Mouse (Mus musculus) limb, embryonic 10.5 days (tissue): ENCODE results near the gene Hnrnpl. TPM values are rescaled to one million over a fixed set of nuclear protein-coding genes. Genes with fewer than 3 reads are reported as not detected.

ENCODE experiments used
- DNase-seq: peaks from one replicate; pipeline ENCODE4 v3.0.0-alpha.2; 2017; ENCODE audit warnings: low spot score
- H3K27ac ChIP-seq: fragments of 300-500 bp; sonication (generic); 2 replicates; pipeline ENCODE4 v1.5.1; 2016; ENCODE audit warnings: mild to moderate bottlenecking
- H3K27me3 ChIP-seq: fragments of 300-500 bp; sonication (generic); 2 replicates; pipeline ENCODE4 v1.6.1; 2016; ENCODE audit warnings: low read depth, mild to moderate bottlenecking; ENCODE audit not compliant: poor library complexity, severe bottlenecking
- H3K36me3 ChIP-seq: fragments of 300-500 bp; sonication (generic); 2 replicates; pipeline ENCODE4 v1.6.1; 2016; ENCODE audit warnings: mild to moderate bottlenecking, moderate library complexity
- H3K4me1 ChIP-seq: fragments of 300-500 bp; sonication (generic); 2 replicates; pipeline ENCODE4 v1.6.1; 2016
- H3K4me3 ChIP-seq: fragments of 300-500 bp; sonication (generic); 2 replicates; pipeline ENCODE4 v1.5.1; 2016; ENCODE audit warnings: mild to moderate bottlenecking, moderate library complexity
- H3K9me3 ChIP-seq: fragments of 300-500 bp; sonication (generic); replicated peaks from 2 replicates; pipeline ENCODE4 v1.6.1; 2016; ENCODE audit warnings: mild to moderate bottlenecking
- WGBS: fragments of 180-500 bp; shearing (Covaris S2); methylation state at CpG from one replicate; pipeline ENCODE4 v1.1.7; 2016; 5-methylcytosine and 5-hydroxymethylcytosine counted together
- polyA plus RNA-seq: library from polyadenylated mRNA; unstranded; fragments of >200 nt; fragmentation: Nextera tagmentation; extraction: Ambion mirVana; gene quantifications from 2 replicates; pipeline ENCODE4 v1.2.1, GENCODE M21; 2016

Hnrnpl gene
- polyA plus RNA-seq, 1 experiment from 2014 or later = 336 TPM

DNA sequence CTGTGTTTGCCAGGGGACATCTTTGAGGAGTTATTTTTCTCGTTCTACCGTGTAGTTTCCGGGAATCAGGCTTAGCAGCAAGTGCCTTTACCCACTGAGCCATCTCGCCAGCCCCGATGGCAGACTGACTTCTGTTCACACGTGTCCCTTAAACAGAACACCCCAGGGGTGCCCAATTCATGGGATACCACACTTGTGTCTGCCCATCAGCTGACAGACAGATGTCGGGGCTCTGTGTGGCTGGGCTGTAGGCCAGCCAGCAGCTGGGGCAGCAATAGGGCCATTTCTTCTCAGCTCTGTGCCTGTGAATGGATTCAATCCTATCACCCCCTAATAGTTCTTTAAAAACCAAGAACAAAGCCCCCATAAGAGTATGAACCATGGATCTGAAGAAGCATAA is 33.2 kb upstream of the Hnrnpl start:
- Histone ChIP-seq H3K9me3 (no peaks in the 10 kb centered on the region), H3K27me3 (no peaks in the 10 kb centered on the region), H3K4me3 (no peak overlapping the region; the same call in 1 of the 2 replicates), H3K27ac (no peak overlapping the region), H3K36me3 (peaks cover 48% of the 10 kb centered on the region), H3K4me1 (peaks cover 1% of the 10 kb centered on the region)
- DNase-seq = no peak
- 92% methylated on average over 7 of the region's 7 CpGs for WGBS

DNA sequence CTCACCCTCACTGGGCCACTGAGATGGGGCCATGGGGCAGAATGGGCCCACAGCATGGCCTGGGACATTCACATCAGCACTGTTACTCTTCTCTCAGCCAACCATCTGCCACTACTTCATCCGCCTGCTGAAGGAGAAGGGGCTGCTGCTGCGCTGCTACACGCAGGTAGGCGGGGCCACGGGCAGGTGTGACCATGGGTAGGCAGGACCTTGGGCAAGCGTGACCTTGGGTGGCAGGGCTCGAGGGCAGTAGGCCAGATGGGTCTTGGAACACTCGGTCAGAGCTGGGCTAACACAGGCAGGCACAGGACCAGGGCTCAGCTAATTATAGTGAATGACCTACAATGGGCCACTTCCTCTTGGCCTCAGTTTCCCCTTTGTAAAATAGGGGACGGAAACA is 29.5 kb upstream of the Hnrnpl start:
- H3K27me3 ChIP-seq = no peaks in the 10 kb centered on the region
- H3K27ac ChIP-seq = no peak overlapping the region
- DNase-seq = no peak
- no peaks in the 10 kb centered on the region for H3K9me3 ChIP-seq
- peaks cover 9% of the 10 kb centered on the region for H3K4me1 ChIP-seq
- H3K4me3 ChIP-seq = no peak overlapping the region
- WGBS = 77% methylated on average over 9 of the region's 9 CpGs
- H3K36me3 ChIP-seq = peaks cover 48% of the 10 kb centered on the region

- Histone ChIP-seq H3K9me3 (no peaks in the 10 kb centered on the region), H3K4me1 (peaks cover 9% of the 10 kb centered on the region), H3K27me3 (no peaks in the 10 kb centered on the region), H3K36me3 (peaks cover 40% of the 10 kb centered on the region), H3K27ac (no peak overlapping the region), H3K4me3 (no peak overlapping the region)
- WGBS = 50% methylated on average over 6 of the region's 6 CpGs
- DNase-seq = peak; percentile 90
These were observed 28.2 kb upstream of the Hnrnpl start for GRCm38 (mm10) chr7:28780067-28780658.

DNA sequence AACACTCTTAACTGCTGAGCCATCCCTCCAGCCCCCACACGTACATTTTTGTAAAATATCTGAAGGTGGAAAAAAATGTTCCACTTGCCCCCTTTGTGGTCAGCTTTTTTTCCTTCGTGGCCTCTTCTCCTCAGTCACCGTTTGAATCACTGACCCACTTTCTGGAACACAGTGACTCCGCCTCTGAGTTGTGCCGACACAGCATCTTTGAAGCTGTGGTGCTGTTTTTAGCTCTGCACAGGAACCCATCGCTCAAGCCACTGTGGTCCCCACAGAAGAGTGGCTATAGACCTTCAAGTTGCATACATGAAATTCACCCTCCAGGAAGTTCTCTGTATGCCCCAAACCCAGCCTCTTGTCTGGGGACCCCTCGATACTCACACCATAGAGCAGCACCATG is 27.5 kb upstream of the Hnrnpl start:
- peaks cover 9% of the 10 kb centered on the region for H3K4me1 ChIP-seq
- peaks cover 42% of the 10 kb centered on the region for H3K36me3 ChIP-seq
- H3K4me3 ChIP-seq = no peak overlapping the region
- H3K9me3 ChIP-seq = no peaks in the 10 kb centered on the region
- no peaks in the 10 kb centered on the region for H3K27me3 ChIP-seq
- no peak for DNase-seq
- H3K27ac ChIP-seq = no peak overlapping the region
- WGBS = 84% methylated on average over 7 of the region's 7 CpGs

DNA sequence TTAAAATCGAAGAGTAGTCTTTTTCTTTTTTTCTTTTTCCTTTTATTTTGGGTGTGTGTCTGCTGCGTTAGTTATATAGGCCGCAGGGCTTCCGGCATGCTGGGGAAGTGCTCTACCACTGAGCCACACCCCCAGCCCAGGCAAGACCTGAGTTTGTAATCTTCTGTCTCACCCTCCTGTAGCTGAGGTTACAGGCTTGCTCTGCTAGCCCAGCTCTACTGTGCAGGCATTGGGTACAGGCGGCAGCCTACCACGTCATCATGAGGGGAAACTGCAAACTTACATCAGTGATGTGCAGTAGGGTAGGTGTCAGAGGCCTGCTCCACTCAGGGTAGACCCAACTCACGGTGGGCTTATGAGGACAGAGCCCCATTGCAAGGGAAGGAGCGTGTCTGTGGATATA is 27.1 kb upstream of the Hnrnpl start:
- no peak overlapping the region for H3K27ac ChIP-seq
- DNase-seq = no peak
- peaks cover 9% of the 10 kb centered on the region for H3K4me1 ChIP-seq
- 92% methylated on average over 8 of the region's 8 CpGs for WGBS
- peaks cover 46% of the 10 kb centered on the region for H3K36me3 ChIP-seq
- H3K9me3 ChIP-seq = no peaks in the 10 kb centered on the region
- no peaks in the 10 kb centered on the region for H3K27me3 ChIP-seq
- no peak overlapping the region for H3K4me3 ChIP-seq

- WGBS = 72% methylated on average over 5 of the region's 5 CpGs
- peaks cover 34% of the 10 kb centered on the region for H3K4me1 ChIP-seq
- H3K27ac ChIP-seq = no peak overlapping the region
- H3K9me3 ChIP-seq = no peaks in the 10 kb centered on the region
- no peak overlapping the region for H3K4me3 ChIP-seq
- H3K27me3 ChIP-seq = no peaks in the 10 kb centered on the region
- DNase-seq = no peak
- peaks cover 45% of the 10 kb centered on the region for H3K36me3 ChIP-seq
These were observed 23.2 kb upstream of the Hnrnpl start for GRCm38 (mm10) chr7:28785161-28785560.

DNA sequence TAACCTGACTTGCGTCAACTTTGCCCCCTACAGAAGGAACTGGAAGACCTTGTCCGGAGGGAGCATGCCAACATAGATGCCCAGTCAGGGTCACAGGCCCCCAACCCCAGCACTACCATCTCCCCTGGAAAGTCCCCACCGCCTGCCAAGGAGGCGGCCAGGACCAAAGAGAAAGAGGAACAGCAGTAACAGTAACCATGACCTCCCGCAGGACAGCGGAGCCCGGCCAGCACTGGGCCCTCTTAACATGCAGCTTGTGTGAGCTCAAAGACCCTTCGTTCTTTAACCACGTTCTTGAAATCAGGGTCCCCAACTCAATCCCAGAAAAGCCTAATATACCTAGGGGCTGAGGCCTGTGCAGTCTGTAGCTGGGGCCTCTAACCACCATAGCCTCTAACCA is 20.5 kb upstream of the Hnrnpl start:
- Histone ChIP-seq H3K9me3 (no peaks in the 10 kb centered on the region), H3K27ac (0 out of 2 replicates have a peak overlapping the region, but pooled peaks have one; percentile 75), H3K4me1 (peaks cover 52% of the 10 kb centered on the region), H3K4me3 (no peak overlapping the region), H3K36me3 (peaks cover 41% of the 10 kb centered on the region), H3K27me3 (no peaks in the 10 kb centered on the region)
- 92% methylated on average over 9 of the region's 9 CpGs for WGBS
- no peak for DNase-seq

GRCm38 (mm10) chr7:28788307-28789195 is 19.8 kb upstream of the Hnrnpl start, which contains the start of gene Rinl:
TSS of gene Rinl (plus strand) at chr7:28788969.
- no peak for DNase-seq
- no peak within 1 kb of the TSS; the same call in 1 of the 2 replicates for H3K4me3 ChIP-seq
- H3K4me1 ChIP-seq = peaks cover 51% of the 10 kb centered on the region
- H3K27ac ChIP-seq = peak within 1 kb of the TSS; percentile 75
- no peaks in the 10 kb centered on the region for H3K9me3 ChIP-seq
- H3K27me3 ChIP-seq = no peaks in the 10 kb centered on the region
- 64% methylated on average over 5 of the region's 5 CpGs for WGBS
- peaks cover 34% of the 10 kb centered on the region for H3K36me3 ChIP-seq

DNA sequence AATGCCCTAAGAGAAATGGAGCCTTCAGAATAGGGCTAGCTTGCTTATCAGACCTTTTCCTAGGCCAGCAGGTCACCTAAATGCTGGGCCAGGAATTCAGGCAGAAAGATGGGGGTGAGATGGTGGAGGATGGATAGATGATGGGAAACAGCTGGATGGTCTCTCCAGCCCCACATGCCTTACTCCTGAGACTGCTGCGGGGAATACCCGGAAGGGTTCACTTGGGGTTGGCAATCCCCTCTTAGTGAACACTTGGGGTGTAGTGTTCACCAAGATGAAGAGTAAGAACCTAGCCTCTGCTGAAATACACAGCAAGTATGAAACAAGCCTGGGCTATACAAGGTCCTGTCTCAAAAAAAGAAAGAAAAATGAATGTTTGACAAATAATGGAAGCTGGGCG is 19.1 kb upstream of the Hnrnpl start:
- Histone ChIP-seq H3K4me3 (no peak overlapping the region; the same call in 1 of the 2 replicates), H3K36me3 (peaks cover 28% of the 10 kb centered on the region), H3K4me1 (peaks cover 51% of the 10 kb centered on the region), H3K27ac (peak overlapping the region; percentile 75), H3K27me3 (no peaks in the 10 kb centered on the region), H3K9me3 (no peaks in the 10 kb centered on the region)
- 64% methylated on average over 3 of the region's 3 CpGs for WGBS
- no peak for DNase-seq

GRCm38 (mm10) chr7:28790066-28790806 is 18.1 kb upstream of the Hnrnpl start:
- Histone ChIP-seq H3K36me3 (peaks cover 27% of the 10 kb centered on the region), H3K9me3 (no peaks in the 10 kb centered on the region), H3K27ac (peak overlapping the region; percentile 75; the same call in 1 of the 2 replicates), H3K4me1 (peaks cover 51% of the 10 kb centered on the region), H3K27me3 (no peaks in the 10 kb centered on the region), H3K4me3 (no peak overlapping the region)
- WGBS = 61% methylated on average over 8 of the region's 8 CpGs
- no peak for DNase-seq

- no peaks in the 10 kb centered on the region for H3K9me3 ChIP-seq
- H3K4me3 ChIP-seq = no peak overlapping the region
- H3K27me3 ChIP-seq = no peaks in the 10 kb centered on the region
- DNase-seq = no peak
- H3K4me1 ChIP-seq = peaks cover 62% of the 10 kb centered on the region
- peak overlapping the region; percentile 76 for H3K27ac ChIP-seq
- peaks cover 13% of the 10 kb centered on the region for H3K36me3 ChIP-seq
These were observed 16.6 kb upstream of the Hnrnpl start for GRCm38 (mm10) chr7:28791706-28792105.

DNA sequence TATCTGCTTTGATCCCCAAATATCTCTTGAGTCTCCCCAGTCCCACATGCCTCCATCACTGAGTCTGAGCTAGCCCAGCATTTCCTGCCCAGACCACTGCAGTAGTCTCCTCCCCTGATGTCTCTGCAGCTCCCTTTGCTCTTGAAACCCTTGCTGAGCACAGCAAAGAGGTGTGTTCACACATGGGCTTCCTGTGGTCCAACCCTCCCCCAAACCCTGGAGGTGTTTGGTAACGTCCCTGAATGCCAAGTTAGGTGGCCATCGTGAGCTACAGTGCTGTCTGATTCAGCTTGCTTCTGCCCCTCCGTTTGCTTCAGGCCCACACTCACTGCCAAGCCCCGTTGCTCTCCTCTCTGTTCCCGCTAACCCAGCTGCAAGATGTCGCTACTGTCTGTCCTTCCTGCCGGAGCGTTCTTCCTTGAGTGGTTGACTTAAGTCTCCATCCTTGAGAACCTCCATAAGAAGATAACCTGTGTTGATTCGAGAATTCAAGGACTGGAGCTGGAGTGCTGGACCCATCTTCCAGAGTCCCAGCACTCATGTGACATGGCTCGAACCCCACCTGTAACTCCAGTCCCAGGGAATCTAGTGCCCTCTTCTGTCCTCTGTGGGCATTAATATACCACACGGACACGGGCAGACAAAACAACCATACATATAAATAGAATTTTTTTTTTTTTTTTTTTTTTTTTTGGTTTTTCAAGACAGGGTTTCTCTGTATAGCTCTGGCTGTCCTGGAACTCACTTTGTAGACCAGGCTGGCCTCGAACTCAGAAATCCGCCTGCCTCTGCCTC is 15.8 kb upstream of the Hnrnpl start:
- peak overlapping the region; percentile 76 for H3K27ac ChIP-seq
- H3K4me1 ChIP-seq = peaks cover 63% of the 10 kb centered on the region
- H3K9me3 ChIP-seq = no peaks in the 10 kb centered on the region
- no peaks in the 10 kb centered on the region for H3K27me3 ChIP-seq
- WGBS = 78% methylated on average over 14 of the region's 14 CpGs
- H3K4me3 ChIP-seq = no peak overlapping the region
- DNase-seq = no peak
- peaks cover 7% of the 10 kb centered on the region; the same call in 1 of the 2 replicates for H3K36me3 ChIP-seq
